Mouse (Mus musculus): ENCODE measurements around the gene Ccdc175.

- TF ChIP-seq CTCF (IDR thresholded peaks at IDR 0.05; ENCODE audit: low read depth, low read length): no peak
- no peak for TF ChIP-seq POLR2AphosphoS5 (IDR thresholded peaks at IDR 0.05; ENCODE audit: insufficient replicate concordance, low read depth, low read length)
- no peak for TF ChIP-seq TAL1 (conservative IDR thresholded peaks at IDR 0.05; ENCODE audit: low read depth, low read length)
- TF ChIP-seq GATA2 (IDR thresholded peaks at IDR 0.05; ENCODE audit: borderline replicate concordance, low read depth, low read length): no peak
- TF ChIP-seq GATA1 (IDR thresholded peaks at IDR 0.05; ENCODE audit: borderline replicate concordance, low read length): no peak
These were observed 82.1 kb downstream of the Ccdc175 start for GRCm38 (mm10) chr12:72102776-72103175.

Measured in G1E (cell line).